Mouse (Mus musculus) heart, adult 11 months (tissue): Measurements from ENCODE around the gene Ctsc.

Source experiments
- DNase-seq: peaks from one replicate; pipeline ENCODE4 v3.0.0; 2022

The Ctsc gene

DNA sequence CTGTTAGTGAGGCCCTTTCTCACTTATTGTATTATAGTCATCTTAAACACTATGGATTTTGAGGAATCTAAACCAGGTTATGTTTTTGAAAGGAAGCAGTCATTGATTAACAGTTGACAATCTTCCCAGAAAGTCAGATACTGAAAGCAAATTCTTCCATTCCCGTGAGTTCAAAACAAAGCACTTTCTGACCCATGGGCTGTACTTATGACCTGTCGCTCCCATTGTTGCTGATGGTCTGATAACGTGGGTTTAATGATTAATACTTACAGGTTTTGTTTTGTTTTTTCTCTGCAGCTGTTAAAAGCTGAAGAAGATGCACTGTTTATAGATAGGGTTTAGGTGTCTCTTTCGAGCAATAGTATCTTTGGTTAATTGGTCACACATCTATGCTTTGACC lies 27.9 kb downstream of the Ctsc start:
- DNase-seq, result no peak

DNA sequence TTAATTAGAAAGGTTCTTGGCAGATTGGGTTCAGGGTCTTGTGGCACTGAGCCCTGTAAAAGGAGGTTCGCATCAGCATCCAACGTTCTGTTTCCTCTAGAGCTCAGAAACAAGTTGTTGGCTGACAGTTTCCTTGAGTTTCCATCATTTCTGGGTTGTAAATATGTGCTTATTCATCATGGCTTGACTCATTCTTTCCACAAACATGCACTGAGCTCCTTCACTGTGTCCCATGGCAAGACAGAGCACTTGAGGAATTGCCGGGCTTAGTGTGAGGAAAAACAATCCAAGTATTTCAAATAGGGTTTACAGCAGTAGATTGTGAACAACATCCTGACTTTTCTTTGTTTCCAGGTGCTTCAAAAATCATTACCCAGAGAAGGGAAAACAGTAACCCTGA lies 28.8 kb downstream of the Ctsc start:
- no peak for DNase-seq

- DNase-seq, result no peak
Observed at GRCm38 (mm10) chr7:88310398-88311180, 32.7 kb downstream of the Ctsc start.

DNA sequence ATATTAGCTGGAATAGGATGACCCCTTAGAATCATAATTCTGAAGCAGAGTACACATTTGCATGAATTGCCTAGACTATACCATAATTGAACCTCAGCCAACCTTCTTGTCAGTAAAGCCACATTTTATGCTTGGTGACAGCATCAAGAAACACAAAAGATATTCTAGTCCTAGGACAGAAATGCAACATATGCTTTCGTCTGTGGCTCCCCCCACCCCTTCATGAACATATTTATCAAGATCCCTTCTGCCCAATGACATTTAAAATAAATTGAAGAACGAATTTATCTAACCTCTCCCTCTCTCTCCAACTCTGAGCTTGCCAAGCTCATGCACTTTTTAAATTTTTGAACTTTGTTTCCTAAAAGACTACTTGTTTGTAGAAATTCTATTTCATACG lies 38.5 kb downstream of the Ctsc start:
- no peak for DNase-seq

GRCm38 (mm10) chr7:88318474-88318873 lies 40.6 kb downstream of the Ctsc start:
- DNase-seq, result no peak

DNA sequence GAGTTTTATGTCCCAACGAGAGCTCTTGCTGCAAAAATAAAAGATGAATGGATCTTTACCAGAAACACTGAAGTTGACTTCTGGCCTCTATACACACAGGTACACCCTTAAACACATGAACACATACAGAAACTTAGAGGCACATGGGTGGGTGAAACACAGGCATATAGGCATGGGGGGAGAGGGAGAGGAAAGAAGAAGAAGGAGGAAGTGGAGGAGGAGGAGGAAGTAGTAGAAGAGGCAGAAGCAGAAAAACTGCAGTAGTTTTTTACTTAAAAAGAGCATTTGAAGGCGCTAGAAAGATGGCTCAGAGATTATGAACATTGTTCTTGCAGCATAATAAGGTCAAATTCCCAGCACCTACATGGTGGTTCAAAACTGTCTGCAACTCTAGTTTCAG lies 41.0 kb downstream of the Ctsc start:
- DNase-seq, result no peak

- no peak for DNase-seq
Observed at GRCm38 (mm10) chr7:88319414-88320140, 41.7 kb downstream of the Ctsc start.

DNA sequence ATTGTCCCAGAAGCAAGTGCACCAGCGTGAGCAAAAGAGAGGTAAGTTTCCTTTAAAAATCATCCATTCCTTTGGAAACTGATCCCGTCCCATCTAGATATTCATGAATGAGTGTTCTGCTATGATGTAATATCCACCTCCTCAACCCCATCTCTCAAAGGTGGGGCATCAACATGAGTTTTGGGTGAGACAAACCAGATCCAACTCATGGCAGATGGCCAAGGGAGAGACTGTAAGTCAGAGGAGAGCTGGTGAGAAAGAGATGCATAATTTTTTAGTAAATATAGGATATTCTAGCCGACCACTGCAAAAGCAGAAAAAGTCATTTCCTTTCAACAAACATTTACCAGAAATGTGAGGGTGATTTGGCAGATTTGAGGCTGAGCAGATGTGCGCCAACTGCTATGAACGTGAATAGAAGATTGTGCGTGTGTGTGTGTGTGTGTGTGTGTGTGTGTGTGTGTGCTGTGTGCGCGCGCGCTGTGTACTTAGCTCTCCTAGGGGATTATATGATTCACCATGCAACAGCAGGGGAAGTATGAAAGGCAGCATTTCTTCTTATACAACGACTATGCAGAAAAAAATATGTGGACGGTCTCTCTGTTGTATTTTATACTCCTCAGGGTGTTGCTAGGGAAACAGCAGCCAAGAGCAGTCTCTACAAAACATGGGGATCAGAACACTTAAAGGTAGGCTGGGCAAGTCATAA lies 42.9 kb downstream of the Ctsc start:
- peak; percentile 91 for DNase-seq

DNA sequence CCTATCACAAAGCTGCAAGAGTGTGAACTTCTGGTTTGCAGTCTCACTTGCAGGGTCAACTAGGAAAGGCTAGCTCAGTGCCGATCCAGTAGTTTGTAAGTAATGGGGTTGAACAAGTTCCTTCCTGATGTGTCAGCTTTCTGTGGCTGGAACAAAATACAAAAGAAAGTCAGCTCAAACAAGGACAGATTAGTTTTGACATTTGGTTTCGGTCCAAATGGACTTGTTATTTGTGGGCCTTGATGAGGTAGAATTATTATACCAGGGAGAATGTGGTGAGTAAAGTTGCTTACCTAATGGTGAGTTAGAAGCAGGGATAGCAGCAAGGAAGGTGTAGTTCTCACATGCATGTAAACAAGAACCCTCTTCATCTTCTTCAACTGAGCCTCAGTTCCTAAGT lies 44.5 kb downstream of the Ctsc start:
- no peak for DNase-seq

- no peak for DNase-seq
Observed at GRCm38 (mm10) chr7:88327495-88327894, 49.6 kb downstream of the Ctsc start.

GRCm38 (mm10) chr7:88343828-88344227 lies 65.9 kb downstream of the Ctsc start:
- no peak for DNase-seq

GRCm38 (mm10) chr7:88346035-88346434 lies 68.2 kb downstream of the Ctsc start:
- peak; percentile 88 for DNase-seq

DNA sequence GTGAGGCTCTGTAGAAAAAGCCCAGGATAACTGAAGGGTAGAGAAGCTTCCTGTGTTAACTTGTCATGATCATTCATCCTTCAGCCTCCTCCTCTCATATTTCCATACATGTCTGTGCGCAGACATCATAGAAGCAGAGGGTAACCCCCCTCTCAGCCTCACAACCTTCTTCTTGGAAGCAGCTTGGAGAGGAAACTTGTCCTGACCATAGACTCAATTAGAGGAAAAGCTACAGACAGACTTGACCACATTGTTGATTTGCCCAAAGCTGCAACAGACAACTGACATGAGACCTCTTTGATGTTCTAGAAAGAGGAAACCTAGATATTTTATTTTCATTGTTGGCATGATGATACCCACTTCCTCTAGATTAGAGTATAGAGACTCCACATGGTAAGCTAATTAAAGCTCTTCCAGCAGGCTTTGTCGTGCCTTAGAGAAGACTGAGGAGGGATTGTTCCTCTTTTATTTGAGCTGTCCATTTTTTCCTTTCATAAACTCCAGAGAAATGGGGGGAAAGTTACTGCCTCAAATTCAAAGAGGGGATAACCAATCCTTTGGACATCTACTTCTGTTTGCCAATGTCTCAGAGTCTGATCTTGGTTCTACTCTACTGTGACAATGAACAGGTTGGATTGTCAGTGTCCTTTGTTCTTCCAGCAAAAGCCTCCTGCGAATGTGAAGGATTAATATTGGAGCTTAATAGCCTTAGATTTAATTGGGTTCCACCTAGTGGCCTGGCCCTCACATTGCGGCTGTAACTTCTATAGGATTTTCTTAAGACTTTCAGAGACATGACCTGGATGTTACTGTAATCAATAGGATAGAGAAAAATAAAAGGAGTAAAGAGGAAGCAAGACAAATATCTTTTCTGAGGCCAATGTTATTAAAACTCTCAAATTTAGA lies 79.2 kb downstream of the Ctsc start:
- no peak for DNase-seq

GRCm38 (mm10) chr7:88358042-88358878 lies 80.4 kb downstream of the Ctsc start:
- DNase-seq, result no peak
